Mouse (Mus musculus) thymus, postnatal 4 days (tissue): ENCODE data around the gene Hist1h4a.
"Not testable (repeated sequence)": the region's sequence is repeated elsewhere in the genome, so short reads cannot be mapped to it uniquely, and the experiment has no call there.

Source experiments
- DNase-seq: peaks from one replicate; pipeline ENCODE4 v3.0.0; 2021

Hist1h4a gene

DNA sequence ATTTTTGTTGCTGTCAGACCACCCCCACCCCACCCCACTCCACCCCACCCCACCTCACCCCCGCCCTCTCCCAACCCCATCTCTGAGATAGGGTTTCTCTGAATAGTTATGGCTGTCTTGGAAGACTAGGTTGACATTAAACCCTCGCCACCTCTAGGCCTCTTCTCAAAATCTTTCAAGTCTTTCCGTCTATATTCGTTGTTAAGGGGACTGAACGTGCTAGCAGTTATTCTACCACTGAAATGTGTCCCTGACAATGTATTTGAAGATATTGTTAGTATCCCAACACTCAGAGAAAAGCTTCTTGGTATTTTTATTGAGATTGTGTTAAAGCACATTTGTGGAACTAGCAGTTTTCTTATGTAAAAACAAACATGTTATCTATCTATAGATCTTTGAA lies 20.1 kb downstream of the Hist1h4a start:
- DNase-seq: no peak

GRCm38 (mm10) chr13:23740256-23740840 lies 20.7 kb downstream of the Hist1h4a start:
- no peak for DNase-seq

GRCm38 (mm10) chr13:23739922-23740252 lies 21.1 kb downstream of the Hist1h4a start:
- no peak for DNase-seq

- DNase-seq: peak; percentile 88
Observed at GRCm38 (mm10) chr13:23739069-23739921, 21.7 kb downstream of the Hist1h4a start.

- DNase-seq: peak; percentile 97
Observed at GRCm38 (mm10) chr13:23738677-23739068, 22.4 kb downstream of the Hist1h4a start, which contains the start of gene Hist1h1c. Hist1h1c (plus strand) TSS chr13:23738808.

DNA sequence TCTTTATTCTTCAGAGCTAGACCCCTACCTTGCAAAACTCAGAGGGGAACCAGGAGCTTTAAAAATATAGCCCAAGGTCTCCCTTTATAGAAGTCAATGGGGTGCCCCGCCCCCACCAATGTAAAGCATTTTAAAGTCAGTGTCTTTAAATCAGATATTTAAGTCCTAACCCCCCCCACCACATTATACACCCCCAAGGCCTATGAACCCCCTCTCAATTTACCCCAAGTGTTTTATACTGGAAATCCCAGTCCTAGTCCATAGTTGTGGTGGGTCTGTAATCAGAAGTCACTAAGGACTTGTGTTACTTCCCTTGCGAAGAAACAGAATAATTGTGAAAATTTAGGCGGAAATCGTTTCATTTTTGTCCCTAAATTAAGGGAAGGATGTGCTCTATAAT lies 23.0 kb downstream of the Hist1h4a start:
- DNase-seq: peak; percentile 74

- no peak for DNase-seq
Observed at GRCm38 (mm10) chr13:23737091-23737490, 23.9 kb downstream of the Hist1h4a start.

- DNase-seq: peak; percentile 45
Observed at GRCm38 (mm10) chr13:23732156-23732804, 28.8 kb downstream of the Hist1h4a start.

- no peak for DNase-seq
Observed at GRCm38 (mm10) chr13:23730479-23730878, 30.6 kb downstream of the Hist1h4a start.

DNA sequence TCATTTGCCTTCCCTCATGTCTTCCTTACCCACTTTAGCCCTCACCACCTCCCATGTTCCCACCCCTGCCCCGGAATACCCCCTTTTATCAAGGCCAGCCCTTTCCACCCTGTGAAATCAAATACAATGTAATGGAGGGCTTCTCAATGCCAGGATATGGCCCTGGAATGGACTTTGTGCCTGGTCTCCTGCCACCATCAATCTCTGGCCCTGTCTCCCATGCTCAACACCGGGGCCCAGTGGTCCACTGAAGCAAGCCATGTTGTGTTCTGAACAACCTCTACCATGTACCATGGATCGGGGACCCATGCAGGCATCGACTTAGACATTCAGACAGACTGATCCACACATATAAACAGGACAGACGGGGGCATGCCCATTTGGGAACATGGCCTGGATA lies 31.3 kb downstream of the Hist1h4a start:
- no peak for DNase-seq

DNA sequence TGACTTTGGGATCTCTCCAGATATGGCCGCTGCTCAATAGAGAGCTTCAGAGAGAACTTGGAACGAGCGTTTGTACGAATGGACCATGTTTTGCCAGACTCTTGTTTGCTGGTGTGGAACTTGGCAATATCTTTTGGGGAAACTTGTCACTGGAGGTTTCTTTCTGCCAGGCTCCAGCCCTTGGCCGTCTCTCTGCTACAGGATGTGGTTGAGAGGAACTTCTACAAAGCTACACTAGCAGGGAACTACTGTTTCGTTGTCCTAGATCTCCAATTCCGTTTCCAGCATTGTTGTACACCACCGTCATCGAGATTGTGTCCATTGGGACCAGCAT lies 31.9 kb downstream of the Hist1h4a start:
- peak; percentile 49 for DNase-seq

DNA sequence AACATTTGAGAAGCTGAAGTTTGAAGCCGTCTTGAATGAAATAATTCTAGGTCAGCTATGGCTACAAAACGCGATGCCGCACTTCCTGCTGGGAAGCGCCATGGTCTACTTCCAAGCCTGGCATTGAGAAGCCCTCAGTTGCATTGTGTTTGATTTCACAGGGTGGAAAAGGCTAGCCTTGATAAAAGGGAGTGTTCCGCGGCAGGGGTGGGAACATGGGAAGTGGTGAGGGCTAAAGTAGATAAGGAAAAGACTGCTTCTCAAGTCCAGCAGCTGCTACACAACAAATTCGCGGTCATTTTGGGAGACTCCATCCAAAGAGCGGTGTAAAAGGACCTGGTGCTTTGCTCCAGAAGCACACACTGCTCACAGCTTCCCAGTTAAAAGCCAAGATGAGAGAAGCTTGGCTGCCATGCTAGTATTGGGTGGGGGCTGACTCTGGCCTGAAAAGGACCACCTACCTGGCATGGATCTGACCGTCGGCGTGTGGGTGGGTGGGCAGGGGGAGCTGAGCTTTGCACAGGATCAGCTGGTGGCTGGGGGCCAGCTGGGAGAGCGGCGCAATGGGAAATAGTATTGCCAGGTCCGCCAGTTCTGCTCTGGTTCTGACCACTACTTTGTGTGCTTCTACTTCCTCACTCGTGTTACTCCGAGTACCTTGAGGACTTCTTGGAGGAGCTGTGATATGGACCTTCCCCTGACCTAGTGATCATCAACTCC lies 32.4 kb downstream of the Hist1h4a start:
- no peak for DNase-seq

DNA sequence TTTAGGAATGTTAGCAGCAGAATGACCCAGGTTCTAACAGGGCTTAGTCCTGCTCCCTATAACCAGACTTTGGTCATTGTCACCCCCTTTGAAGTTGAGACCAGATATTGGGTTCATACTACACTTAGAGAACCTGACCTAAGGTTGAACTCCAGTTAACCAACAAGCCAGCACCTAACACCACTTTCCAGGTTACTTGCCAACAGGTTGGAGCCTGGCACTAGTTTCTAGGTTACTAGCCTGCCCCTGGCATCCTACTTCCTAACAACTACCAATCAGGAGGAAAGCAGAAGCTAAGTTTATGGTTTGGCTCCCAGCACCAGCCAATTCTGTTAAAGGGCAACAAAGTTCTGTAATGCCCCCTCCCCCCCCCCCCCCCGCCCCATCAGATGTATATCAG lies 35.8 kb downstream of the Hist1h4a start:
- DNase-seq: no peak

- DNase-seq: no peak
Observed at GRCm38 (mm10) chr13:23724239-23724638, 36.8 kb downstream of the Hist1h4a start.

DNA sequence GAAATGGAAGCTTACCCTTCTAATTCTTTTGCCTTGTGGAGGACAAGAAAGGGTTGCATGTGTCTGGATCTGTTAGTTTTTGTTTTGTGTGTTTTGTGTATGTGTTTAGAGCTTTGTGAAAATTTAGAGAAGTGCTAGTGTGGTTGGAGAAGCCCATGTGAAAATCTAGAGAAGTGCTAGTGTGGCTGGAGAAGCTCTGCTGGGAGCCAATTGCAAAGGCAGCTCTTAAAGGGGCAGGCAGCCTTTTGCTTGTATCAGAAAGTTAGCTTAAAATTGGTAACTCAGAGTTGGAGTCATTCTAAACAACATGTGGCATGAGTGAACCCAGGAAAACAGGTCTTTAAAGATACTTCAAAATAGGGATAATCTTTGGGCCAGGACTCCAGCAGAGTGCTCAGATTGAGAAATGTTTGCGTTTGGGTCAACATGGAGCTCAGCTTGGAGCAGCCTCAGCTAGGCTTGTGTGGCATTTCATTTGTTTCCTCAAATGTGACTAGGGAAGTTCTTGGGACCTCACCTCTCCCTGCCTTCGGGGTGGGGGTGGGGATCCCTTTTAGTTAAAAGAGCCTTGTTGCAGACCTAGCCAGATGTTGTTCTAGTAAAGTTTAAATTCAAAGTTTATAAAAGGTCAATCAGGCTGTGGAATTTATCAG lies 43.3 kb downstream of the Hist1h4a start:
- DNase-seq: not testable (repeated sequence)

GRCm38 (mm10) chr13:23717176-23717575 lies 43.9 kb downstream of the Hist1h4a start:
- no peak for DNase-seq

- DNase-seq: no peak
Observed at GRCm38 (mm10) chr13:23716261-23717042, 44.6 kb downstream of the Hist1h4a start.
